Mouse (Mus musculus) 3134 (cell line): ENCODE measurements at regions not wholly inside any gene's neighbourhood (a gene's known extent, or its start where the extent isn't known, plus 50 kb on each side); places are given as distances from the start of the nearest gene placed in this dataset.
A peak's percentile ranks its signal among the peaks of the same experiment; 100 is the strongest.
"Not testable (repeated sequence)": the region's sequence is repeated elsewhere in the genome, so short reads cannot be mapped to it uniquely, and the experiment has no call there.

Source experiments
- DNase-seq: peaks from one replicate; pipeline ENCODE4 v3.0.0-alpha.2; 2011; ENCODE audit warnings: low spot score; ENCODE audit not compliant: insufficient read length; ENCODE audit errors: extremely low read depth

GRCm38 (mm10) chr16:55589382-55589956, 249.2 kb downstream of the Nfkbiz start:
- DNase-seq, result no peak

- DNase-seq, result no peak
Observed at GRCm38 (mm10) chr16:55587138-55587537, 251.6 kb downstream of the Nfkbiz start.

GRCm38 (mm10) chr16:55582906-55583305, 255.8 kb downstream of the Nfkbiz start:
- DNase-seq, result no peak

- DNase-seq, result no peak
Observed at GRCm38 (mm10) chr16:55582029-55582428, 256.7 kb downstream of the Nfkbiz start.

- DNase-seq, result no peak
Observed at GRCm38 (mm10) chr16:55580827-55581226, 257.9 kb downstream of the Nfkbiz start.

- DNase-seq, result no peak
Observed at GRCm38 (mm10) chr16:55578686-55579085, 260.0 kb downstream of the Nfkbiz start.

- DNase-seq, result not testable (repeated sequence)
Observed at GRCm38 (mm10) chr16:55575609-55576283, 263.0 kb downstream of the Nfkbiz start.

GRCm38 (mm10) chr16:55571106-55571505, 267.6 kb downstream of the Nfkbiz start:
- DNase-seq, result no peak

- no peak for DNase-seq
Observed at GRCm38 (mm10) chr16:55570097-55570496, 268.6 kb downstream of the Nfkbiz start.

- DNase-seq, result no peak
Observed at GRCm38 (mm10) chr16:55555821-55556535, 258.2 kb upstream of the Zpld1 start.

GRCm38 (mm10) chr16:55555224-55555623, 257.4 kb upstream of the Zpld1 start:
- DNase-seq, result peak; percentile 51

- DNase-seq, result no peak
Observed at GRCm38 (mm10) chr16:55553896-55554295, 256.1 kb upstream of the Zpld1 start.

GRCm38 (mm10) chr16:55551348-55551747, 253.6 kb upstream of the Zpld1 start:
- DNase-seq, result peak; percentile 54

GRCm38 (mm10) chr16:55550649-55551312, 253.0 kb upstream of the Zpld1 start:
- DNase-seq, result peak; percentile 60

GRCm38 (mm10) chr16:55547095-55547494, 249.3 kb upstream of the Zpld1 start:
- DNase-seq, result no peak

- peak; percentile 66 for DNase-seq
Observed at GRCm38 (mm10) chr16:55540336-55541015, 242.7 kb upstream of the Zpld1 start.

- DNase-seq, result no peak
Observed at GRCm38 (mm10) chr16:55539179-55539578, 241.4 kb upstream of the Zpld1 start.

GRCm38 (mm10) chr16:55537548-55537947, 239.8 kb upstream of the Zpld1 start:
- no peak for DNase-seq

- no peak for DNase-seq
Observed at GRCm38 (mm10) chr16:55532686-55533085, 234.9 kb upstream of the Zpld1 start.

- no peak for DNase-seq
Observed at GRCm38 (mm10) chr16:55530844-55531243, 233.1 kb upstream of the Zpld1 start.

- no peak for DNase-seq
Observed at GRCm38 (mm10) chr16:55527680-55528079, 229.9 kb upstream of the Zpld1 start.
